Mouse (Mus musculus) layer of hippocampus, adult 8-10 months (tissue): Measurements from ENCODE around the gene Bcdin3d. TPM values are rescaled to one million over a fixed set of nuclear protein-coding genes. Genes with fewer than 3 reads are reported as not detected.

Experiments
- DNase-seq, 2 experiments: peaks; one replicate each; pipeline ENCODE4 v3.0.0; 2022; ENCODE audit warnings: low spot score in 2 of 2
- total RNA-seq, 4 experiments: library from RNA; stranded (reverse); gene quantifications; 2 replicates each; pipeline ENCODE4 v1.2.4; 2022

The Bcdin3d gene
- total RNA-seq, 4 experiments from 2014 or later = 4.9 to 6.1 (median 5.3) TPM

DNA sequence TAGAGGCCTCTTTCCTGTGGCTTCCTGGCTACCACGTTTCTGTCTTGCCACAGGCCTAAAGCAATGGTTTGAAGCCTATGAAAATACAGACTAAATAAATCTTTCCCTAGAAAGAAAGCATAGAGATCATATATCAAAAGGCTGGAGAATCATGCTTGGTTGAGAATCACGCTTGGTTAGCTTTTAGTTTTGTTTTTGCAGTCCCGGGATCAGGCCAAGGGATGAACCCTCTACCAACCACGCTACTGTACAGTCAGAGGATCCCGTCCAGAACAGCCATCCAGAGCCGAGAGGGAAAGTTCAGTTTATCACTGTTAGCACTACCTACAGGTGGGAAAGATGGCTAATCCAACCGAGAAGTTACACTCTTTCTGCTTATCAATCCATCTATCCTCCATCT is 32.2 kb downstream of the Bcdin3d start:
- no peak for DNase-seq

- DNase-seq = no peak
These were observed 33.6 kb downstream of the Bcdin3d start for GRCm38 (mm10) chr15:99440816-99441457.

GRCm38 (mm10) chr15:99440112-99440815 is 34.3 kb downstream of the Bcdin3d start:
- no peak for DNase-seq

- DNase-seq = no peak
These were observed 35.4 kb downstream of the Bcdin3d start for GRCm38 (mm10) chr15:99438966-99439698.

DNA sequence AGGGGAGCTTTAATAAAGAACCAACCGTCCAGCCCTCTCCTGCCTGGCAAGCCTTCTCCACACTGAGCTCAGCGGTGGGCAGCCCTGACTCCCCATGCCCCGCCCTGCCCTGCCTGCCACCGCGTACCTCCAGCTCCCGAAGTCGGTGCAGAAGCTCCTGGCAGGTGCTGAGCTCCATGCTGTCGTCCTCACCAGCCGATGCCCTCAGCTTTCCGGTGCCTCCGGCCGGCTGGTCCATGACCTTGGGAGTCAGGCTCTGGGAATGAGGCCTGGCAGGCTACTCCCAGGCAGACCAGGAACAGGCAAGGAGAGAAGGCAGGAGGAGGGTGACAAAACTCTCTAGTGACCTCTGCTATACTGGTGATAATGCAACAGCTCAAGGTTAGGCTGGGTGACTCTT is 40.6 kb downstream of the Bcdin3d start:
- no peak for DNase-seq

GRCm38 (mm10) chr15:99433081-99433718 is 41.3 kb downstream of the Bcdin3d start:
- no peak for DNase-seq

GRCm38 (mm10) chr15:99431967-99432366 is 42.6 kb downstream of the Bcdin3d start:
- no peak for DNase-seq

- no peak for DNase-seq
These were observed 43.0 kb downstream of the Bcdin3d start for GRCm38 (mm10) chr15:99431504-99431903.

DNA sequence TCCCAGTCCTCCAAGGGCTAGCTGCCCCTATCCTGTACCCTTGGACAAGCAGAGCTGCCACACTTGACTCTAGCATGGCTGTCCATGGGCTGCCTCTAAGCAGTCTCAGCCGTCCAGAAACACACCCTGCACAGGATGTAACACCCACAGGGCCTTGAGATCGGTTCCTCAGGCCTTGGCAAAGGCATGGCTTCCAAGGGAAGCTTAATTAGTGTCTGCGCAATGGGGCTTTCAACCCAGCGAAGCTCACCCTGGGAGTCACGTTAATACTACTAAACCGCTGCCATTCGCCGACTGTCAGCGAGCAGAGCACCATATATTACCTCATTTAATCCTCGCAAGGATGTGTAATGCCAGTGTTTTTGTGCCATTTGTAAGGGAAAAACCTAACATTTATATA is 43.5 kb downstream of the Bcdin3d start:
- no peak for DNase-seq

- no peak for DNase-seq
These were observed 44.1 kb downstream of the Bcdin3d start for GRCm38 (mm10) chr15:99430394-99430793.

- DNase-seq = no peak
These were observed 50.6 kb downstream of the Bcdin3d start for GRCm38 (mm10) chr15:99423884-99424283.

DNA sequence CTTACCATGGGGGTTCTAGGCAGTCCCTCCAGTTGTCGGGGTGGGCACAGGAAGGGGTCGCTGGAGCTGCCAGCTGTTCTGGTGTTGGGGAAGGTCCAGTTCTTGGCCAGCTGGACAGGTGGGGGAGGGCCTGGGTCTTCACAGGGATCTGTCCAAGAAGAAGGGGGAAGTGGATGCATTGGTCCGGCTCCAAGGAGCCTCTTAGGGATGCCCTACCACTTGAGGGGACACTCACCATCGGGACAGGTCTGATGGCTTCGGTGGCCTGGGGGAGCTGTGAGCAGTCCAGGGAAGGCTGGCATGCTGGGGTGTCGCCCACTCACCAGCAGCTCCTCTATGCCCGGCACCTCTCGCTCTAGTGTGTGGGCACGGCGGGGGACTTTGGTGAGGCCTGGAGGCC is 51.4 kb downstream of the Bcdin3d start:
- DNase-seq = no peak

DNA sequence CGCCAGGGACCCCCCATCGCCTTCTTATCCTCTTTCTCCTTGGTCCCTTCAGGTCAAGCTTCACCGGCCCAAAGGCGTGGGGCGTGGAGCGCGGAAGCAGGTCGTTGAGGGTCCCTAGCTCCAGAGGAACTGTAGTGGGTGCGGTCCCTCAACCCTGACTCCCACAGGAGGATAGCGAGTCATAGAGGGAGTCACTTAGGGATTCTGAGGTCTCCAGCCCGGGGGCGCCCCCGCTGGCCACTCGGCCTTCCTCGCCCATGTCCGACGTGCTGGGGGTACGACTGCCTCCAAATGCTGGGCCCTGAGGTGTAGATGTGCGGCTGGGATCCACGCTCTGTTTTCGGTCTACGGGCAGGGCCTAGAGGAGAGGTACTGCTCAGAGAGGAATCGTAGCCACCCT is 52.0 kb downstream of the Bcdin3d start:
- DNase-seq = no peak

DNA sequence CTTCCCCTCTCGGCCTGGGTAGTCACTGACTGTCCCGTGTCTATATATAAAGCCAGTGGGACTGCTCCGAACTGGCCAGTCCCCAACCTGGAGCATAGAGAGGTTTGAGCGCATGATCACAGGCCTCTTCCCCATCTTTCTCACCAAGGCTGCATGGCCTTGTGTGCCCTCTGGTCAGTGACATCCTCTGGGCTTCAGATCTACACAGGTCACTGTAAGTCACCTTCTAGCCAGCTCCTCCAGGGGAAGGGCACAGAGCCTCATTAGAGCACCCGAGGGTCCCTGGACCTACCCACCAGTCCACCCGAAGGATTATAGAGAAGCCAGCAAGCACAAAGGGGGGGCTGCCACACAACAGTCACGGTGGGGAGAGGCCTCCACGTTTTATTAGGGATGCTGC is 52.9 kb downstream of the Bcdin3d start:
- no peak for DNase-seq

GRCm38 (mm10) chr15:99421152-99421551 is 53.4 kb downstream of the Bcdin3d start:
- no peak for DNase-seq

DNA sequence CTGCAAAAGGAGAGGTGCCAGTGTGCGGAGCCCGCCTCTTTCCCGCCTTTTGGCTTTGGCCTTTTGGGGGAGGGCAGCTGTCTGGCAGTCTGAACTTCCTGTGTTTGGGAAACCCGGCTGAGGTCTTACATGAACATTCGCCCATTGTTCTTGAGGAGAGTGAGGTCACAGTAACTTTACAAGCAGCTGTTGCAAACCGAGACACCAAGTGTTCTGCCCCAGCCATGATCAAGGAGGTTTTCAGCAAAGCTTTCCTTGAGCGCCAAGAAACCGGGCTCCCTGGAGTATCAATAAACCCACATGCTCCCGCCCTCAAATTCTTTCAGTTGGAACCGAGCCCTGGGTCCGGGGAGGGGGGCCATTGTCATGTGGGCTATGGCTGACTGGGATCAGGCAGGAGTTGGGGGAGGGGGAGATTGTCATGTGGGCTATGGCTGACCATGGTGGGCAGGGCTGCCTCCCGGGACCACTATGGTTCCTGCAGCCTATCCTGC is 54.0 kb downstream of the Bcdin3d start:
- no peak for DNase-seq

DNA sequence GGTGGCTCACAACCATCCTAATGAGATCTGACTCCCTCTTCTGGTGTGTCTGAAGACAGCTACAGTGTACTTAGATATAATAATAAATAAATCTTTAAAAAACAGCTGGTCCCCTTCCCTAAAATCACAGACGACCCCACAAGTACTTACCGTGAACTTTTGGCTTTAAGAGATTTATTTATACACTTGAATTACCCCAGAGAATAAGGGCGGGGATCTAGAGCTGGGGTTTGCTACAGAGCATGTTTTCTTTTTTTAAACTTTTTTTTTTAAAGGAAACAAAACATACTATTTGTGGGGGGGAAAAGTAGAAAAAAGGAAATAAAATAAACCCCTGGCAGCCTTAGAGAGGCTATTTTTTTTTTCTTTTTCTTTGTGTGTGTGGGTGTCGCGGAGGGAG is 54.4 kb downstream of the Bcdin3d start:
- DNase-seq = no peak

Other genes with a start within 250 kb of the Bcdin3d start
- gene Kcnh3, start 249.9 kb downstream of the Bcdin3d start, total RNA-seq = 10 to 100 TPM; 77.9 to 90.0 (median 86.8) TPM
- 10 to 100 TPM; 69.6 to 85.0 (median 73.3) TPM for gene Mcrs1, start 222.8 kb downstream of the Bcdin3d start, total RNA-seq
- 100 to 1,000 TPM in 1 of 4 experiments, 10 to 100 TPM in 3; 93.1 to 117 (median 99.9) TPM for gene Prpf40b, start 179.6 kb downstream of the Bcdin3d start, total RNA-seq
- 1 to 10 TPM in 3 of 4 experiments, under 1 TPM in 1; 0.61 to 2.6 (median 1.6) TPM for gene Fam186b, start 178.8 kb downstream of the Bcdin3d start, total RNA-seq
- 10 to 100 TPM in 3 of 4 experiments, 1 to 10 TPM in 1; 8.9 to 19.6 (median 14.1) TPM for gene Fmnl3, start 104.2 kb downstream of the Bcdin3d start, total RNA-seq
- 100 to 1,000 TPM; 349 to 403 (median 360) TPM for gene Tmbim6, start 81.8 kb downstream of the Bcdin3d start, total RNA-seq
- gene Nckap5l, start 17.0 kb downstream of the Bcdin3d start, total RNA-seq = 10 to 100 TPM; 15.5 to 24.3 (median 19.8) TPM
- gene Faim2, start 53.4 kb upstream of the Bcdin3d start, total RNA-seq = 100 to 1,000 TPM; 370 to 420 (median 399) TPM
- under 1 TPM in 1 of 4 experiments, not detected in 3; 0.32 TPM for gene Aqp2, start 104.3 kb upstream of the Bcdin3d start, total RNA-seq
- gene Aqp5, start 116.1 kb upstream of the Bcdin3d start, total RNA-seq = not detected
- under 1 TPM in 1 of 4 experiments, not detected in 3; 0.36 TPM for gene Aqp6, start 126.7 kb upstream of the Bcdin3d start, total RNA-seq
- 1 to 10 TPM; 4.0 to 6.1 (median 4.8) TPM for gene Racgap1, start 176.9 kb upstream of the Bcdin3d start, total RNA-seq
- 10 to 100 TPM; 29.0 to 38.6 (median 34.0) TPM for gene Asic1, start 195.6 kb upstream of the Bcdin3d start, total RNA-seq
- gene Smarcd1, start 227.4 kb upstream of the Bcdin3d start, total RNA-seq = 100 to 1,000 TPM; 106 to 125 (median 113) TPM
- 1 to 10 TPM; 4.6 to 6.4 (median 5.5) TPM for gene Gm17349, start 230.8 kb upstream of the Bcdin3d start, total RNA-seq
- gene Gpd1, start 242.8 kb upstream of the Bcdin3d start, total RNA-seq = 100 to 1,000 TPM; 102 to 138 (median 117) TPM